Mouse (Mus musculus) myocyte (in vitro differentiated cells): Measurements from ENCODE around the gene Dner.

Experiments
- CEBPB ChIP-seq: IDR thresholded peaks from 2 replicates; pipeline ENCODE4 v1.6.1; 2011; ENCODE audit warnings: mild to moderate bottlenecking, moderate library complexity; ENCODE audit not compliant: poor library complexity, insufficient read depth, severe bottlenecking
- MAX ChIP-seq: IDR thresholded peaks from one replicate; pipeline ENCODE4 v1.6.1; 2011; ENCODE audit warnings: low read depth, mild to moderate bottlenecking, control low read depth
- MYOG ChIP-seq, 3 experiments: IDR thresholded peaks; one replicate each; pipeline ENCODE4 v1.6.1; 2011; ENCODE audit warnings: control low read depth in 2 of 3, low read depth in 2 of 3, mild to moderate bottlenecking in 2 of 3; ENCODE audit not compliant: insufficient read length in 2 of 3, control insufficient read depth in 1 of 3, insufficient read depth in 1 of 3
- POLR2A ChIP-seq: IDR thresholded peaks from one replicate; pipeline ENCODE4 v1.6.1; 2011; ENCODE audit warnings: low read depth, mild to moderate bottlenecking, control low read depth, moderate library complexity; ENCODE audit not compliant: insufficient read length
- POLR2AphosphoS2 ChIP-seq: IDR thresholded peaks from one replicate; pipeline ENCODE4 v1.6.1; 2011; ENCODE audit warnings: low read depth, control low read depth; ENCODE audit not compliant: insufficient read length
- TCF12 ChIP-seq: IDR thresholded peaks from one replicate; pipeline ENCODE4 v1.6.1; 2011; ENCODE audit warnings: mild to moderate bottlenecking, control low read depth; ENCODE audit not compliant: poor library complexity, insufficient read depth, severe bottlenecking

- TF ChIP-seq POLR2A (no peak), MAX (no peak), MYOG (IDR thresholded peaks at IDR 0.05; ENCODE audit: control insufficient read depth in 1 of 3, insufficient read depth in 1 of 3, insufficient read length in 2 of 3, low read depth in 2 of 3) (no peak), TCF12 (no peak), CEBPB (no peak), POLR2AphosphoS2 (no peak)
These were observed 182.8 kb downstream of the Dner start for GRCm38 (mm10) chr1:84513201-84513600.
